Mouse (Mus musculus) left cerebral cortex, adult 11 months (tissue): ENCODE results near the gene Gm5089.
"Not testable (repeated sequence)": the region's sequence is repeated elsewhere in the genome, so short reads cannot be mapped to it uniquely, and the experiment has no call there.

Experiments
- DNase-seq: peaks from one replicate; pipeline ENCODE4 v3.0.0; 2022; ENCODE audit warnings: low spot score

Gm5089 gene

GRCm38 (mm10) chr14:122463734-122464341 lies 12.9 kb upstream of the Gm5089 start:
- DNase-seq, result not testable (repeated sequence)

GRCm38 (mm10) chr14:122463080-122463691 lies 12.3 kb upstream of the Gm5089 start:
- no peak for DNase-seq

DNA sequence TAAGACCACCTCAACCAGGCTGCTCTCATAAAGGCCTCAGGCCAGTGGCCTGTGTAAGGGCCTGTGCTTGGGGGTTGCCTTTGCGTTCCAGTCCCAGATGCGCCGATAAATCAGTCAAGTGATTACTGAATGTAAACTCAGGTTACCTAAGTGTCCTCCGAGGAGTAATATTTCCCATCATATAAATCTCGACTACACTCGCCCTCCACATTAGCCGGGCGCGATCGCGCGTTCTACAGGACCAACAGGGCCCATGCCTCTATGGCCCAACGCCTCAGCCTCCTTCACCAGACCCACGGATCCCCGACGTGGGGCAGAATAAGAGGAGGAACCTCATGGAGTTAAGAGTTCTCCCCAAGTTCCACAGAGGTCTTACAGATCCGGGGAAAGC lies 11.8 kb upstream of the Gm5089 start:
- no peak for DNase-seq

GRCm38 (mm10) chr14:122461966-122462365 lies 11.1 kb upstream of the Gm5089 start:
- DNase-seq, result no peak

GRCm38 (mm10) chr14:122461500-122461899 lies 10.6 kb upstream of the Gm5089 start:
- no peak for DNase-seq

DNA sequence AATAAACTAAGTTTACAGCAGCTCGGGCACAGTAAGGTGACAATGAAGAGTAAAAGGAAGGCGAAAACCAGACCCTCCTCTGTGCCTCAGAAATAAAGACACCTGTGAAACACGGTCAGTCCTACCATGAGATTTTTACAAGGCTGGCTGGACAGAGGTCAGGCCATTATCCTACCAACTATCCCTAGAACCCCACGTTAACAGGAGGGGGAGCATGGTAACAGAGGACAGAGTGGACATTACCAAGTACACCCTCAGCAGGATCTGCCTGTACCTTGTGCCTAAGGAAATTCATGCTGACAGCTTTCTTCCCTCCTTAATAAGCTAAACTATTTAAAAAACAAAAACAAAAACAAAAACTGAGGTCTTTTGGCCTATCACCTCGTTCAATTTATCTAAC lies 9.3 kb upstream of the Gm5089 start:
- no peak for DNase-seq

GRCm38 (mm10) chr14:122459776-122460175 lies 8.9 kb upstream of the Gm5089 start:
- no peak for DNase-seq

- not testable (repeated sequence) for DNase-seq
Observed at GRCm38 (mm10) chr14:122459332-122459731, 8.4 kb upstream of the Gm5089 start.

- no peak for DNase-seq
Observed at GRCm38 (mm10) chr14:122455562-122455958, 4.6 kb upstream of the Gm5089 start.

- no peak for DNase-seq
Observed at GRCm38 (mm10) chr14:122454901-122455561, 4.1 kb upstream of the Gm5089 start.

GRCm38 (mm10) chr14:122453996-122454738 lies 3.3 kb upstream of the Gm5089 start:
- no peak for DNase-seq

DNA sequence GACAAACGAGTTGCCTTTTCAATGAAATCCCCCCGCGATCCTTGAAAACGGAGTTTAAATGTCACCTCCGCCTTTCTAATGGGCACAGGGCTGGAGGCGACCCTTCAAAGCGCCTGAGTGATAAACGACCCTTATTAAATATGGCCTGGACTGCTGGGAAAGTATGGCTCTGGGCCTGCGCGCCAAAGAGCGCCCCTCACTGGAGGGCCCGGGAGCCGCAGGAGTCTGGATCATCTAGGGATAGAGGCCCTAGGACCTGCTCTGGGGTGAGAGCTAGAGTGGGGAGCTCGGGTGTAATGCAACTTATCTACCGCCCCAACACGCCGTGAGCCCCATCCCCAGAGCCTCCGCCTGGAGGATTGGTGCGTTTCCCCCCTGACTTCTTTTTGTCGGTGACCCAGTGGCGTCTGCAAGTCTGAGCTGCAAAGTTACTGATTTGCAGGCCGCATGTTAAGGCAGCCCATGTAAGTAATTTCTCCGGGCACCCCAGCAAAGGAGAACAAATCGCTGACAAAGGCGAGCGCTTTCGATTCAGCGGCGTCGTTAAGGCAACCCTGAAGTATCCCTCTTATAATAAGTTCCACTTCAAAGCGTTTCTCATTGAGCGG lies 2.6 kb upstream of the Gm5089 start:
- no peak for DNase-seq

- no peak for DNase-seq
Observed at GRCm38 (mm10) chr14:122452701-122453387, 1.9 kb upstream of the Gm5089 start.

DNA sequence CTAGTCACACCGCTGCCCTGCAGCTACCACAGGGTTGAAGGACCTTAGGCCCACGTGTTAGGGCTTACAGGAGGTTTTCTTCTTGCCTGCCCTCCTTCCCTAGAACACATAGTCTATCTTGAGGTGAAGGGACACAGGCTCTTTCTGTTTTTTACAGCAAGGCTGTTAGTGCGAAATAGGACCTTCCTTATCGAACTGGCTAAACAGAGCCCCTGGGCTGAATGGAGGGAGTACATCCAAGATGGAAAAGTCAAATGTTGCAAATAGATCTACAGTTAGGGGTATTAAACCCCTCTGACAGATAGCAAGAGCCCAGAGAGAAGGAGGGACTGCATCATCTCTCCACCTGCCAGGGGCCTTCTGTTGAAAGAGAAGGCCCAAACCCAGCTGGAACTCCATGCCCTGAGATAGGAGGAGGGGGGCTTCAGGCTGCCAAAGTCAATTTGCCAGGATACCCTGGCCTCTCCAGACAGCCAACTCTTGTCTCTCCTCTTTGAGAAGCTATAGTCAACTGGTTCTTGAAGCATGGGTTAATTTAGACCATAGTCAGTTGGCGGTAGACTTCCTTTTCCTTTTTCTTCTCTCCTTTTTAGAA lies 733 bp upstream of the Gm5089 start:
- no peak for DNase-seq

GRCm38 (mm10) chr14:122449601-122450495 lies 1.1 kb downstream of the Gm5089 start:
- no peak for DNase-seq

DNA sequence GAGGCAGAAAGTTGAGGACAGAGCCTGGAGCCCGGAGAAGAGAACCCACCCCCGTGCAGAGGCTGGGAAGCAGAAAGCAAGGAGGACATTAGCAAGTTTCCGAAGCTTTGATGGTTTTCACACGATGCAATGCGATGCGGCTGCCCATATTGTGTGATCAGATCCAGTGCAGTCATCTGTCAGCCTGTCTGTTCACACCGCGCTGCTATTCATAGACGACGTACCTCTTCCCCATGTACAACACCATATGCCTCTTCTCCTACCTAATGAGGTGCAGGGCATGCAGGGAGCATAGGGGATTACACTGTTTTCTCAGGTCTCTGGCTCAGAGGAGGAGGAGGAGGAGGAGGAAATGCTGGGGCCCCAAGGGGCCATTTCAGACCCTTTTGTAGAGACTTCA lies 14.1 kb downstream of the Gm5089 start:
- DNase-seq, result no peak

GRCm38 (mm10) chr14:122434039-122434438 lies 16.9 kb downstream of the Gm5089 start:
- no peak for DNase-seq

DNA sequence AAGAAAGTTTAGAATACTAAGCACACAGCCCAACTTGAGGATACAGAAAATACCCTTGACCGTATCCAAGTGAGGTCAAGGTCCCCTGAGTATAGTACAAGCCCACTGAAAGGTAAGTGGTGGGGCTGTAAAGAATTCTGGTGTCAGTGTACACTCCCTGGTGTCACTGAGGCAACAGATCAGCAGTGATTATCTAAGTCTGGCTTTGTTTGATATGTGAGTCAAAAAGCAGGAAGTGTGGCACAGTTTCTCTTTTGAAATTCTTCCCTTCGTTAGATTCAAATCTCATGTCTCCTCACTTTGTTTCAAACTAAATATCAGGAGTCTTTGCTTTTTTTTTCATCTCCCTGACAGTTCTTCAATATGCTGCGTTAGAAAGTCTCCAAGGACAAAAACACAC lies 18.4 kb downstream of the Gm5089 start:
- DNase-seq, result no peak

- no peak for DNase-seq
Observed at GRCm38 (mm10) chr14:122427654-122428053, 23.3 kb downstream of the Gm5089 start.

DNA sequence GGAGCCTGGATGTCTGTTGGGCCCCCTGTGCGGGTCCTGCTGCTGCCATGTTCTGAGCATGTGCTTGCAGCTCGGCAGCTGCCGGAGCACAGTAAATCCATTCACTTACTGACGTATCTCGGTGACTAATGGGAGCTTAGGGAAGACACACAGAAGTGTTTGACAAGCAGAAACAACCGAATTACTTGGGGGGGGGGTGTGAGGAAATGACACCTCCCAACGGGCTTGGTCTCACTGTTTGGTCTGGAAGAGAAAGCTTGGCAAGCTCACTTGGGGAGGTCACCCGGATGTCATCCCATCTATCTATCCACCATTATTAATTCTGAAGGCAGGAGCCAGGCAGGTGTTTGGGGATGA lies 23.7 kb downstream of the Gm5089 start:
- no peak for DNase-seq
